In the genomic region with DNA sequence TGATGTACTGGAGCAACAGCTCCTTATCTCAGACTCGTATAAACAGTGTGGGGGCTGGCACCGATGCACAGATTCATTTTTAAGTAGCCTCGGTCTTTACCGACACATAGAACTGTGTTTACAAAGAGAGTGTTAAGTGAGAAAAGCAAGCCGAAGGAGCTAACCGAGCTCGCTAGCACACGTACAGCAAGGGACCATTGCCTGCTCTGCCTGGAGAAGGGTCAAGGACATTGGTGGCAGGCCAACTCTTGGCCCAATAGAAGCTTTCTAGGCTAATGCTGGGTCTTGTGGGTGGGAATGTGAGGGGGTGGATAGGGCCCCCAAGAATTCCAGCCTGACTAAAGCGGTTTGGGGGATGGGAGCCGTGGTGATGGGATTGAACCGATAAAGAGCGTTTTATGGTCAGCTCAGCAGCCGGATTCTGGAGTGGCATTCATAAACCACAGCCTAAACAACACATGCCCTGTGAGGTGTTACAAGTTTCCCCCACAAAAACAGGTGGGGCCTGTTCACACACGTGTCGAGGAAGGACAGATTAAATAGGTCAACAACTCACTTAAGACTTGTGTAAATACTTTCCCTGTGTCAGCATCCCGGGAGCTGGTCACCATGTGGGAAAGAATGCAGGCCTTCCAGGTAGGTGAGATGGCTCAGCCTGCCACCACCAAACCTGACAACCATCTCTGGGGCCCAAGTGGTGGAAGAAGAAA, we compare ENCODE assay signal across 29 mouse cellular contexts. TPM values are rescaled to one million over a fixed set of nuclear protein-coding genes. Genes with fewer than 3 reads are reported as not detected.
DNase-seq lines count a peak whose midpoint lies in the region; ATAC-seq and TF ChIP-seq lines count a peak whose summit lies in the region.
"Had no signal": no experiment of that assay in that cellular context is flagged by ENCODE, and none has a peak within 500 bp of the region (broad histone marks: within the 10 kb centered on the region; RNA-seq: fewer than 3 reads in every experiment).

No protein-coding gene starts in this region.

- no peak overlapping the region for H3K9ac ChIP-seq in heart, postnatal 0 days (replicated peaks; ENCODE audit: low read depth, low read length)
- no peak overlapping the region for H3K9ac ChIP-seq in limb, embryonic 15.5 days
- H3K9ac ChIP-seq in stomach, embryonic 16.5 days (ENCODE audit: low read length): no peak overlapping the region; the same call in 1 of the 2 replicates
- no peak overlapping the region for H3K9ac ChIP-seq in forebrain, embryonic 16.5 days (replicated peaks; ENCODE audit: low read depth, low read length)
- H3K9ac ChIP-seq: embryonic facial prominence, embryonic 15.5 days; liver, postnatal 0 days had no signal

- no peaks in the 10 kb centered on the region for H3K36me3 ChIP-seq in heart, postnatal 0 days (replicated peaks; ENCODE audit: control insufficient read depth, insufficient read depth, low read length)
- H3K36me3 ChIP-seq in limb, embryonic 15.5 days: no peaks in the 10 kb centered on the region
- H3K36me3 ChIP-seq in stomach, embryonic 16.5 days (ENCODE audit: control insufficient read depth, insufficient read depth, low read length): no peaks in the 10 kb centered on the region
- no peaks in the 10 kb centered on the region for H3K36me3 ChIP-seq in forebrain, embryonic 16.5 days (ENCODE audit: control insufficient read depth, insufficient read depth)
- H3K36me3 ChIP-seq: embryonic facial prominence, embryonic 15.5 days; midbrain, embryonic 10.5 days had no signal

- no peak for TF ChIP-seq EP300 in heart, postnatal 0 days (IDR thresholded peaks at IDR 0.05; ENCODE audit: low read depth)

- peaks cover 8% of the 10 kb centered on the region for H3K4me1 ChIP-seq in heart, postnatal 0 days (ENCODE audit: control insufficient read depth, insufficient read depth)
- H3K4me1 ChIP-seq in limb, embryonic 15.5 days: peaks cover 26% of the 10 kb centered on the region
- H3K4me1 ChIP-seq in stomach, embryonic 16.5 days (ENCODE audit: control insufficient read depth, insufficient read depth, low read length): peaks cover 23% of the 10 kb centered on the region; the same call in 1 of the 2 replicates
- no peaks in the 10 kb centered on the region for H3K4me1 ChIP-seq in forebrain, embryonic 16.5 days (replicated peaks; ENCODE audit: control insufficient read depth, insufficient read depth, low read length)

- no peak overlapping the region for H3K4me2 ChIP-seq in heart, postnatal 0 days (ENCODE audit: low read depth, low read length)
- H3K4me2 ChIP-seq in limb, embryonic 15.5 days: no peak overlapping the region
- no peak overlapping the region for H3K4me2 ChIP-seq in stomach, embryonic 16.5 days (ENCODE audit: low read depth, low read length)
- H3K4me2 ChIP-seq in forebrain, embryonic 16.5 days (ENCODE audit: low read length): no peak overlapping the region
- H3K4me2 ChIP-seq: embryonic facial prominence, embryonic 15.5 days had no signal

- no peak overlapping the region for H3K4me3 ChIP-seq in heart, postnatal 0 days (ENCODE audit: low read depth, low read length)
- H3K4me3 ChIP-seq in limb, embryonic 15.5 days: no peak overlapping the region
- no peak overlapping the region for H3K4me3 ChIP-seq in stomach, embryonic 16.5 days (replicated peaks; ENCODE audit: low read length)
- H3K4me3 ChIP-seq in forebrain, embryonic 16.5 days (replicated peaks; ENCODE audit: low read length): no peak overlapping the region
- H3K4me3 ChIP-seq: embryonic facial prominence, embryonic 15.5 days; midbrain, embryonic 10.5 days had no signal

- 64% methylated on average over 16 of the region's 16 CpGs for WGBS in heart, postnatal 0 days
- 60% methylated on average over 16 of the region's 16 CpGs for WGBS in limb, embryonic 15.5 days
- 47% methylated on average over 16 of the region's 16 CpGs for WGBS in stomach, embryonic 16.5 days
- WGBS in forebrain, embryonic 16.5 days: 90% methylated on average over 16 of the region's 16 CpGs

- no peaks in the 10 kb centered on the region for H3K9me3 ChIP-seq in heart, postnatal 0 days (replicated peaks; ENCODE audit: control insufficient read depth, low read length)
- no peaks in the 10 kb centered on the region for H3K9me3 ChIP-seq in limb, embryonic 15.5 days
- H3K9me3 ChIP-seq in stomach, embryonic 16.5 days (replicated peaks; ENCODE audit: control insufficient read depth, low read length): no peaks in the 10 kb centered on the region
- H3K9me3 ChIP-seq in forebrain, embryonic 16.5 days (ENCODE audit: control insufficient read depth, low read length): no peaks in the 10 kb centered on the region
- H3K9me3 ChIP-seq: embryonic facial prominence, embryonic 15.5 days; midbrain, embryonic 10.5 days had no signal

- TF ChIP-seq CTCF in heart, postnatal 0 days (IDR thresholded peaks at IDR 0.05; ENCODE audit: low read depth): no peak

- peak overlapping the region; percentile 71; the same call in 1 of the 2 replicates for H3K27ac ChIP-seq in heart, postnatal 0 days (ENCODE audit: low read depth)
- H3K27ac ChIP-seq in limb, embryonic 15.5 days: peak overlapping the region; percentile 9; the same call in 1 of the 2 replicates
- H3K27ac ChIP-seq in stomach, embryonic 16.5 days (ENCODE audit: low read length): peak overlapping the region; percentile 59; the same call in 1 of the 2 replicates
- H3K27ac ChIP-seq in forebrain, embryonic 16.5 days (ENCODE audit: low read length): no peak overlapping the region

- no peaks in the 10 kb centered on the region for H3K27me3 ChIP-seq in heart, postnatal 0 days (ENCODE audit: control insufficient read depth, insufficient read depth, low read length)
- H3K27me3 ChIP-seq in limb, embryonic 15.5 days: no peaks in the 10 kb centered on the region
- H3K27me3 ChIP-seq in stomach, embryonic 16.5 days (ENCODE audit: control insufficient read depth, insufficient read depth, low read length): no peaks in the 10 kb centered on the region
- no peaks in the 10 kb centered on the region for H3K27me3 ChIP-seq in forebrain, embryonic 16.5 days (replicated peaks; ENCODE audit: control insufficient read depth, insufficient read depth, low read length)
- H3K27me3 ChIP-seq: embryonic facial prominence, embryonic 15.5 days had no signal

- DNase-seq in heart, postnatal 0 days (ENCODE audit: low spot score): no peak
- DNase-seq in heart, postnatal 4 days: no peak
- peak; percentile 83 for DNase-seq in lung, postnatal 10 days
- DNase-seq in urinary bladder, adult 18-20 months (ENCODE audit: low spot score in 2 of 2): no peak
- DNase-seq: adrenal gland, postnatal 36 days; cerebellum, adult 18-20 months; cerebellum, postnatal 36 days; gastrocnemius, postnatal 10 days; heart, postnatal 36 days; kidney, adult 8-10 months; kidney, postnatal 25 days; liver, postnatal 0 days; retina, postnatal 1 day; right cerebral cortex, postnatal 4 days had no signal

- ATAC-seq in heart, postnatal 0 days (ENCODE audit: insufficient read depth, low read depth): no peak
- no peak for ATAC-seq in limb, embryonic 15.5 days (ENCODE audit: insufficient number of reproducible peaks, low FRiP score, low TSS enrichment, low read depth)
- peak; percentile 69 for ATAC-seq in stomach, embryonic 16.5 days (ENCODE audit: insufficient read depth, low FRiP score)
- no peak for ATAC-seq in forebrain, embryonic 16.5 days
- ATAC-seq: hindbrain, embryonic 16.5 days; liver, postnatal 0 days had no signal

RNA-seq across cellular contexts. Expression of gene Hspg2, which starts 6.4 kb away (rescaled TPM):
- total RNA-seq in heart, postnatal 0 days (2014; rRNA removed; ENCODE audit: low replicate concordance): 473 and 516 TPM in 2 replicates
- 41.2 and 42.4 TPM in 2 replicates for polyA plus RNA-seq in heart, postnatal 0 days (2015; fragmentation: Nextera tagmentation; extraction: Ambion mirVana)
- total RNA-seq in heart, postnatal 4 days (2021): 100 to 1,000 TPM; 467 to 506 TPM
- 40.6 and 44.5 TPM in 2 replicates for polyA plus RNA-seq in limb, embryonic 15.5 days (2015; fragmentation: Nextera tagmentation; extraction: Ambion mirVana)
- polyA plus RNA-seq in stomach, embryonic 16.5 days (2015; fragmentation: Nextera tagmentation; extraction: Ambion mirVana): 29.5 and 31.7 TPM in 2 replicates
- 3.2 and 4.9 TPM in 2 replicates for polyA plus RNA-seq in forebrain, embryonic 16.5 days (2015; fragmentation: Nextera tagmentation; extraction: Ambion mirVana)
- total RNA-seq: monocyte, adult 5-6 weeks had no signal

RNA-seq across cellular contexts. Expression of gene 1700013G24Rik, which starts 9.1 kb away (rescaled TPM):
- total RNA-seq in heart, postnatal 0 days (2014; rRNA removed; ENCODE audit: low replicate concordance): not detected in 2 replicates
- polyA plus RNA-seq in heart, postnatal 0 days (2015; fragmentation: Nextera tagmentation; extraction: Ambion mirVana): not detected in 2 replicates
- total RNA-seq in heart, postnatal 4 days (2021): not detected
- 0.23 and 0.40 TPM in 2 replicates for polyA plus RNA-seq in limb, embryonic 15.5 days (2015; fragmentation: Nextera tagmentation; extraction: Ambion mirVana)
- polyA plus RNA-seq in stomach, embryonic 16.5 days (2015; fragmentation: Nextera tagmentation; extraction: Ambion mirVana): not detected in 2 replicates
- polyA plus RNA-seq in forebrain, embryonic 16.5 days (2015; fragmentation: Nextera tagmentation; extraction: Ambion mirVana): not detected in 2 replicates
- total RNA-seq: adrenal gland, postnatal 36 days; CH12.LX; gastrocnemius, postnatal 10 days; heart, adult 8-10 months; heart, postnatal 36 days; layer of hippocampus, adult 8-10 months; left cerebral cortex, postnatal 25 days; liver, adult 2 months; MEL; monocyte, adult 5-6 weeks had no signal
- polyA plus RNA-seq: embryonic facial prominence, embryonic 15.5 days; hindbrain, embryonic 16.5 days; liver, adult 2 months; liver, postnatal 0 days; midbrain, embryonic 10.5 days; neural tube, embryonic 11.5 days; urinary bladder, adult 2 months had no signal

RNA-seq across cellular contexts. Expression of gene Cela3b, which starts 31.8 kb away (rescaled TPM):
- total RNA-seq in heart, postnatal 0 days (2014; rRNA removed; ENCODE audit: low replicate concordance): not detected in 2 replicates
- polyA plus RNA-seq in heart, postnatal 0 days (2015; fragmentation: Nextera tagmentation; extraction: Ambion mirVana): not detected in 2 replicates
- not detected for total RNA-seq in heart, postnatal 4 days (2021)
- polyA plus RNA-seq in limb, embryonic 15.5 days (2015; fragmentation: Nextera tagmentation; extraction: Ambion mirVana): 0.70 TPM in 1 of 2 replicates, not detected in the other
- 406 and 529 TPM in 2 replicates for polyA plus RNA-seq in stomach, embryonic 16.5 days (2015; fragmentation: Nextera tagmentation; extraction: Ambion mirVana)
- polyA plus RNA-seq in forebrain, embryonic 16.5 days (2015; fragmentation: Nextera tagmentation; extraction: Ambion mirVana): not detected in 2 replicates
- total RNA-seq: adrenal gland, postnatal 36 days; CH12.LX; gastrocnemius, postnatal 10 days; heart, adult 8-10 months; heart, postnatal 36 days; layer of hippocampus, adult 8-10 months; left cerebral cortex, postnatal 25 days; MEL; monocyte, adult 5-6 weeks had no signal
- polyA plus RNA-seq: embryonic facial prominence, embryonic 15.5 days; hindbrain, embryonic 16.5 days; midbrain, embryonic 10.5 days; neural tube, embryonic 11.5 days; urinary bladder, adult 2 months had no signal

RNA-seq across cellular contexts. Expression of gene Cela3a, which starts 52.5 kb away (rescaled TPM):
- total RNA-seq in heart, postnatal 0 days (2014; rRNA removed; ENCODE audit: low replicate concordance): not detected in 2 replicates
- not detected in 2 replicates for polyA plus RNA-seq in heart, postnatal 0 days (2015; fragmentation: Nextera tagmentation; extraction: Ambion mirVana)
- not detected for total RNA-seq in heart, postnatal 4 days (2021)
- not detected in 2 replicates for polyA plus RNA-seq in limb, embryonic 15.5 days (2015; fragmentation: Nextera tagmentation; extraction: Ambion mirVana)
- 0.54 and 0.83 TPM in 2 replicates for polyA plus RNA-seq in stomach, embryonic 16.5 days (2015; fragmentation: Nextera tagmentation; extraction: Ambion mirVana)
- not detected in 2 replicates for polyA plus RNA-seq in forebrain, embryonic 16.5 days (2015; fragmentation: Nextera tagmentation; extraction: Ambion mirVana)
- total RNA-seq: adrenal gland, postnatal 36 days; CH12.LX; gastrocnemius, postnatal 10 days; heart, adult 8-10 months; heart, postnatal 36 days; layer of hippocampus, adult 8-10 months; left cerebral cortex, postnatal 25 days; liver, adult 2 months; MEL; monocyte, adult 5-6 weeks had no signal
- polyA plus RNA-seq: embryonic facial prominence, embryonic 15.5 days; hindbrain, embryonic 16.5 days; liver, adult 2 months; liver, postnatal 0 days; midbrain, embryonic 10.5 days; neural tube, embryonic 11.5 days; urinary bladder, adult 2 months had no signal

Comparison
In these comparisons a context has a peak if more than half of its experiments do, and no peak if none do; other contexts are left out.
1. RNA of gene Cela3b, which starts 31.8 kb away (polyA plus RNA-seq): 406 to 529 TPM in stomach, embryonic 16.5 days; 0.70 TPM in limb, embryonic 15.5 days, not detected in heart, postnatal 0 days and not detected in forebrain, embryonic 16.5 days; every median in the first group is over 100 times any median in the second.